In genomic region chr6:72677079-72677478, GRCm38 (mm10) we compare ENCODE assay signal across 11 mouse cellular contexts.
A peak's percentile ranks its signal among the peaks of the same experiment; 100 is the strongest.
DNase-seq lines count a peak whose midpoint lies in the region; ATAC-seq and TF ChIP-seq lines count a peak whose summit lies in the region.
"Had no signal": no experiment of that assay in that cellular context is flagged by ENCODE, and none has a peak within 500 bp of the region (broad histone marks: within the 10 kb centered on the region; RNA-seq: fewer than 3 reads in every experiment).

No protein-coding gene starts in this region.

- WGBS in heart, embryonic 15.5 days: 21% methylated on average over 10 of the region's 10 CpGs
- 18% methylated on average over 10 of the region's 10 CpGs for WGBS in embryonic facial prominence, embryonic 13.5 days
- 7% methylated on average over 10 of the region's 10 CpGs for WGBS in intestine, embryonic 14.5 days
- 17% methylated on average over 10 of the region's 10 CpGs for WGBS in midbrain, postnatal 0 days

- no peak for TF ChIP-seq CTCF in midbrain, postnatal 0 days (IDR thresholded peaks at IDR 0.05)

- 0 out of 2 replicates have a peak, but pooled peaks have one; percentile 1 for ATAC-seq in heart, embryonic 15.5 days (replicated peaks; ENCODE audit: insufficient number of reproducible peaks, insufficient read depth, low FRiP score, low read depth)
- ATAC-seq in embryonic facial prominence, embryonic 13.5 days (ENCODE audit: insufficient number of reproducible peaks, insufficient read depth, low FRiP score, low TSS enrichment, low read depth): peak; percentile 28; the same call in 1 of the 2 replicates
- peak; percentile 72 for ATAC-seq in intestine, embryonic 14.5 days (replicated peaks; ENCODE audit: low FRiP score, low TSS enrichment, low read depth)
- ATAC-seq in midbrain, postnatal 0 days (ENCODE audit: low FRiP score): peak; percentile 41; the same call in 1 of the 2 replicates
- ATAC-seq: activated CD4-positive, CD25-positive, alpha-beta regulatory T cell, adult 4 months had no signal

- H3K9me3 ChIP-seq in heart, embryonic 15.5 days (replicated peaks): no peaks in the 10 kb centered on the region
- no peaks in the 10 kb centered on the region for H3K9me3 ChIP-seq in embryonic facial prominence, embryonic 13.5 days
- H3K9me3 ChIP-seq in intestine, embryonic 14.5 days (ENCODE audit: control insufficient read depth, low read length): no peaks in the 10 kb centered on the region
- no peaks in the 10 kb centered on the region for H3K9me3 ChIP-seq in midbrain, postnatal 0 days (ENCODE audit: low read length)

- H3K4me3 ChIP-seq in heart, embryonic 15.5 days: peak overlapping the region; percentile 11
- peak overlapping the region; percentile 32 for H3K4me3 ChIP-seq in embryonic facial prominence, embryonic 13.5 days
- H3K4me3 ChIP-seq in intestine, embryonic 14.5 days (ENCODE audit: low read depth, low read length): peak overlapping the region; percentile 31
- no peak overlapping the region; the same call in 1 of the 2 replicates for H3K4me3 ChIP-seq in midbrain, postnatal 0 days (ENCODE audit: low read depth, low read length)

- peak overlapping the region; percentile 31 for H3K4me2 ChIP-seq in heart, embryonic 15.5 days
- H3K4me2 ChIP-seq in embryonic facial prominence, embryonic 13.5 days: peak overlapping the region; percentile 56
- H3K4me2 ChIP-seq in intestine, embryonic 14.5 days (ENCODE audit: low read length): peak overlapping the region; percentile 53
- peak overlapping the region; percentile 28 for H3K4me2 ChIP-seq in midbrain, postnatal 0 days (ENCODE audit: low read depth, low read length, poor library complexity, severe bottlenecking)

- peak overlapping the region; percentile 55 for H3K27ac ChIP-seq in heart, embryonic 15.5 days
- peak overlapping the region; percentile 94 for H3K27ac ChIP-seq in embryonic facial prominence, embryonic 13.5 days
- H3K27ac ChIP-seq in intestine, embryonic 14.5 days (ENCODE audit: low read depth): peak overlapping the region; percentile 95
- H3K27ac ChIP-seq in midbrain, postnatal 0 days (ENCODE audit: low read depth, low read length): no peak overlapping the region

- peaks cover 56% of the 10 kb centered on the region for H3K4me1 ChIP-seq in heart, embryonic 15.5 days (replicated peaks)
- peaks cover 92% of the 10 kb centered on the region for H3K4me1 ChIP-seq in embryonic facial prominence, embryonic 13.5 days
- peaks cover 47% of the 10 kb centered on the region for H3K4me1 ChIP-seq in intestine, embryonic 14.5 days (replicated peaks; ENCODE audit: control insufficient read depth, insufficient read depth, low read length)
- H3K4me1 ChIP-seq in midbrain, postnatal 0 days (ENCODE audit: insufficient read depth, low read length): peaks cover 3% of the 10 kb centered on the region; the same call in 1 of the 2 replicates

- H3K27me3 ChIP-seq in heart, embryonic 15.5 days: no peaks in the 10 kb centered on the region
- H3K27me3 ChIP-seq in embryonic facial prominence, embryonic 13.5 days: no peaks in the 10 kb centered on the region
- H3K27me3 ChIP-seq in intestine, embryonic 14.5 days (replicated peaks; ENCODE audit: control insufficient read depth, insufficient read depth, low read length): no peaks in the 10 kb centered on the region
- no peaks in the 10 kb centered on the region for H3K27me3 ChIP-seq in midbrain, postnatal 0 days (ENCODE audit: insufficient read depth, low read length)

- no peaks in the 10 kb centered on the region for H3K36me3 ChIP-seq in heart, embryonic 15.5 days
- H3K36me3 ChIP-seq in embryonic facial prominence, embryonic 13.5 days: 0 out of 2 replicates have a peak, but pooled peaks cover 3% of the 10 kb centered on the region
- H3K36me3 ChIP-seq in intestine, embryonic 14.5 days (ENCODE audit: control insufficient read depth, insufficient read depth, low read length): no peaks in the 10 kb centered on the region
- H3K36me3 ChIP-seq in midbrain, postnatal 0 days (ENCODE audit: insufficient read depth, low read length): no peaks in the 10 kb centered on the region

- H3K9ac ChIP-seq in heart, embryonic 15.5 days: no peak overlapping the region
- H3K9ac ChIP-seq in embryonic facial prominence, embryonic 13.5 days: peak overlapping the region; percentile 64
- H3K9ac ChIP-seq in intestine, embryonic 14.5 days (ENCODE audit: low read length): peak overlapping the region; percentile 53
- H3K9ac ChIP-seq in midbrain, postnatal 0 days (replicated peaks; ENCODE audit: low read length, poor library complexity, severe bottlenecking): peak overlapping the region; percentile 29; the same call in 1 of the 2 replicates

- no peak for DNase-seq in heart, adult 9 months (ENCODE audit: low spot score in 2 of 2)
- no peak for DNase-seq in intestine, embryonic 14.5 days (ENCODE audit: low spot score)
- DNase-seq in midbrain, postnatal 0 days (ENCODE audit: low spot score): no peak
- DNase-seq in gastrocnemius, postnatal 25 days: no peak
- no peak for DNase-seq in thymus, postnatal 14 days
- DNase-seq in ovary, postnatal 36 days (ENCODE audit: low spot score): no peak
- DNase-seq: cerebellum, adult 2 months; thymus, postnatal 4 days had no signal

Comparison
In these comparisons a context has a peak if more than half of its experiments do, and no peak if none do; other contexts are left out.
1. ATAC-seq: peak in every context shown above with its lines; median percentile 72 in intestine, embryonic 14.5 days; 41 in midbrain, postnatal 0 days; 28 in embryonic facial prominence, embryonic 13.5 days; 1 in heart, embryonic 15.5 days.